Mouse (Mus musculus) spleen, adult 2 months (tissue): ENCODE results near the gene Hexim2.

Source experiments
- CTCF ChIP-seq: fragments of 200-500 bp; IDR thresholded peaks from 2 replicates; pipeline ENCODE4 v1.5.1; 2011; ENCODE audit warnings: mild to moderate bottlenecking, inconsistent platforms; ENCODE audit not compliant: insufficient read depth, insufficient read length, insufficient replicate concordance; ENCODE audit errors: extremely low read depth
- POLR2A ChIP-seq: fragments of 200-500 bp; IDR thresholded peaks from 2 replicates; pipeline ENCODE4 v1.6.1; 2011; ENCODE audit warnings: low read depth, low read length, inconsistent platforms

GRCm38 (mm10) chr11:103115163-103116007, 16.8 kb upstream of the Hexim2 start:
- TF ChIP-seq CTCF, result no peak
- TF ChIP-seq POLR2A, result peak; percentile 61
